Mouse (Mus musculus): ENCODE results near the gene Rnf144a. TPM values are rescaled to one million over a fixed set of nuclear protein-coding genes. Genes with fewer than 3 reads are reported as not detected.
A peak's percentile ranks its signal among the peaks of the same experiment; 100 is the strongest.
"Not testable (repeated sequence)": the region's sequence is repeated elsewhere in the genome, so short reads cannot be mapped to it uniquely, and the experiment has no call there.

Rnf144a gene
- polyA plus RNA-seq, 1 experiment from 2014 or later = 48.3 TPM

GRCm38 (mm10) chr12:26310247-26310646 lies 104.8 kb downstream of the Rnf144a start:
- Histone ChIP-seq H3K9ac (no peak overlapping the region), H3K27ac (no peak overlapping the region), H3K9me3 (no peaks in the 10 kb centered on the region), H3K4me2 (no peak overlapping the region), H3K27me3 (no peaks in the 10 kb centered on the region), H3K36me3 (peaks cover 61% of the 10 kb centered on the region), H3K4me1 (no peaks in the 10 kb centered on the region), H3K4me3 (no peak overlapping the region)
- ATAC-seq (ENCODE audit: insufficient number of reproducible peaks, insufficient read depth, low FRiP score, low TSS enrichment, low read depth) = no peak
- 91% methylated on average over 11 of the region's 11 CpGs for WGBS

GRCm38 (mm10) chr12:26302886-26303285 lies 112.2 kb downstream of the Rnf144a start:
- H3K27me3 ChIP-seq = no peaks in the 10 kb centered on the region
- ATAC-seq (ENCODE audit: insufficient number of reproducible peaks, insufficient read depth, low FRiP score, low TSS enrichment, low read depth) = no peak
- H3K9me3 ChIP-seq = no peaks in the 10 kb centered on the region
- H3K36me3 ChIP-seq = peaks cover 11% of the 10 kb centered on the region
- H3K9ac ChIP-seq = no peak overlapping the region
- H3K4me1 ChIP-seq = no peaks in the 10 kb centered on the region
- 70% methylated on average over 5 of the region's 5 CpGs for WGBS
- H3K27ac ChIP-seq = no peak overlapping the region
- no peak overlapping the region for H3K4me2 ChIP-seq
- no peak overlapping the region for H3K4me3 ChIP-seq

- H3K36me3 ChIP-seq = no peaks in the 10 kb centered on the region
- no peak for ATAC-seq (ENCODE audit: insufficient number of reproducible peaks, insufficient read depth, low FRiP score, low TSS enrichment, low read depth)
- 74% methylated on average over 7 of the region's 7 CpGs for whole genome bisulfite sequencing
These were observed 115.5 kb downstream of the Rnf144a start for GRCm38 (mm10) chr12:26299515-26300090.

GRCm38 (mm10) chr12:26295995-26296394 lies 119.1 kb downstream of the Rnf144a start:
- not testable (repeated sequence) for H3K27ac ChIP-seq; ATAC-seq (ENCODE audit: insufficient number of reproducible peaks, insufficient read depth, low FRiP score, low TSS enrichment, low read depth); H3K4me1 ChIP-seq; H3K36me3 ChIP-seq; H3K9ac ChIP-seq; H3K27me3 ChIP-seq; H3K4me2 ChIP-seq; H3K4me3 ChIP-seq; H3K9me3 ChIP-seq
- WGBS = 0% methylated on average over 1 of the region's 1 CpGs

More at GRCm38 (mm10) chr12:26299515-26300090, 115.5 kb downstream of the Rnf144a start:
- H3K27ac ChIP-seq = no peak overlapping the region
- no peak overlapping the region for H3K4me3 ChIP-seq
- H3K9ac ChIP-seq = no peak overlapping the region
- H3K4me2 ChIP-seq = no peak overlapping the region
- H3K4me1 ChIP-seq = no peaks in the 10 kb centered on the region
- H3K27me3 ChIP-seq = no peaks in the 10 kb centered on the region
- no peaks in the 10 kb centered on the region for H3K9me3 ChIP-seq

GRCm38 (mm10) chr12:26289200-26289599 lies 125.9 kb downstream of the Rnf144a start:
- H3K4me2 ChIP-seq = no peak overlapping the region
- WGBS = 70% methylated on average over 2 of the region's 2 CpGs
- H3K4me3 ChIP-seq = no peak overlapping the region
- no peak for ATAC-seq (ENCODE audit: insufficient number of reproducible peaks, insufficient read depth, low FRiP score, low TSS enrichment, low read depth)
- H3K27me3 ChIP-seq = no peaks in the 10 kb centered on the region
- no peaks in the 10 kb centered on the region for H3K4me1 ChIP-seq
- H3K9ac ChIP-seq = no peak overlapping the region
- no peaks in the 10 kb centered on the region for H3K36me3 ChIP-seq
- no peak overlapping the region for H3K27ac ChIP-seq
- no peaks in the 10 kb centered on the region for H3K9me3 ChIP-seq

- ATAC-seq (ENCODE audit: insufficient number of reproducible peaks, insufficient read depth, low FRiP score, low TSS enrichment, low read depth) = no peak
- no peaks in the 10 kb centered on the region for H3K36me3 ChIP-seq
- no peak overlapping the region for H3K4me2 ChIP-seq
- no peak overlapping the region for H3K27ac ChIP-seq
- no peaks in the 10 kb centered on the region for H3K4me1 ChIP-seq
- WGBS = 71% methylated on average over 1 of the region's 1 CpGs
- no peak overlapping the region for H3K4me3 ChIP-seq
- H3K27me3 ChIP-seq = no peaks in the 10 kb centered on the region
- no peak overlapping the region for H3K9ac ChIP-seq
- no peaks in the 10 kb centered on the region for H3K9me3 ChIP-seq
These were observed 126.7 kb downstream of the Rnf144a start for GRCm38 (mm10) chr12:26288347-26288746.

- Histone ChIP-seq H3K4me2 (no peak overlapping the region), H3K9ac (no peak overlapping the region), H3K27ac (no peak overlapping the region), H3K4me1 (no peaks in the 10 kb centered on the region), H3K36me3 (no peaks in the 10 kb centered on the region), H3K27me3 (no peaks in the 10 kb centered on the region), H3K9me3 (no peaks in the 10 kb centered on the region), H3K4me3 (no peak overlapping the region)
- WGBS = 75% methylated on average over 8 of the region's 8 CpGs
- ATAC-seq (ENCODE audit: insufficient number of reproducible peaks, insufficient read depth, low FRiP score, low TSS enrichment, low read depth) = no peak
These were observed 129.1 kb downstream of the Rnf144a start for GRCm38 (mm10) chr12:26285939-26286338.

- WGBS = 78% methylated on average over 3 of the region's 3 CpGs
These were observed 129.6 kb downstream of the Rnf144a start for GRCm38 (mm10) chr12:26285460-26285859.

GRCm38 (mm10) chr12:26280719-26281480 lies 134.2 kb downstream of the Rnf144a start:
- H3K4me2 ChIP-seq = no peak overlapping the region
- no peaks in the 10 kb centered on the region for H3K9me3 ChIP-seq
- H3K27me3 ChIP-seq = no peaks in the 10 kb centered on the region
- H3K9ac ChIP-seq = no peak overlapping the region
- no peaks in the 10 kb centered on the region for H3K36me3 ChIP-seq
- no peak overlapping the region for H3K4me3 ChIP-seq
- peaks cover 8% of the 10 kb centered on the region for H3K4me1 ChIP-seq
- H3K27ac ChIP-seq = no peak overlapping the region
- WGBS = 67% methylated on average over 3 of the region's 3 CpGs
- no peak for ATAC-seq (ENCODE audit: insufficient number of reproducible peaks, insufficient read depth, low FRiP score, low TSS enrichment, low read depth)

More at GRCm38 (mm10) chr12:26285460-26285859, 129.6 kb downstream of the Rnf144a start:
- Histone ChIP-seq H3K9me3 (no peaks in the 10 kb centered on the region), H3K4me2 (no peak overlapping the region), H3K27ac (no peak overlapping the region), H3K9ac (no peak overlapping the region), H3K36me3 (no peaks in the 10 kb centered on the region), H3K4me1 (no peaks in the 10 kb centered on the region), H3K27me3 (no peaks in the 10 kb centered on the region), H3K4me3 (no peak overlapping the region)
- no peak for ATAC-seq (ENCODE audit: insufficient number of reproducible peaks, insufficient read depth, low FRiP score, low TSS enrichment, low read depth)

- Histone ChIP-seq H3K36me3 (no peaks in the 10 kb centered on the region), H3K27ac (0 out of 2 replicates have a peak overlapping the region, but pooled peaks have one; percentile 24), H3K9me3 (no peaks in the 10 kb centered on the region), H3K4me3 (no peak overlapping the region), H3K4me2 (0 out of 2 replicates have a peak overlapping the region, but pooled peaks have one; percentile 16), H3K27me3 (no peaks in the 10 kb centered on the region), H3K4me1 (peaks cover 8% of the 10 kb centered on the region), H3K9ac (no peak overlapping the region)
- WGBS = 37% methylated on average over 7 of the region's 7 CpGs
- no peak for ATAC-seq (ENCODE audit: insufficient number of reproducible peaks, insufficient read depth, low FRiP score, low TSS enrichment, low read depth)
These were observed 137.9 kb downstream of the Rnf144a start for GRCm38 (mm10) chr12:26277002-26277669.

GRCm38 (mm10) chr12:26276556-26276955 lies 138.5 kb downstream of the Rnf144a start:
- no peak overlapping the region for H3K27ac ChIP-seq
- H3K4me2 ChIP-seq = no peak overlapping the region
- WGBS = 55% methylated on average over 2 of the region's 2 CpGs
- no peak for ATAC-seq (ENCODE audit: insufficient number of reproducible peaks, insufficient read depth, low FRiP score, low TSS enrichment, low read depth)
- H3K4me3 ChIP-seq = no peak overlapping the region
- no peak overlapping the region for H3K9ac ChIP-seq
- H3K4me1 ChIP-seq = peaks cover 8% of the 10 kb centered on the region
- H3K9me3 ChIP-seq = no peaks in the 10 kb centered on the region
- no peaks in the 10 kb centered on the region for H3K27me3 ChIP-seq
- no peaks in the 10 kb centered on the region for H3K36me3 ChIP-seq

Data from embryonic facial prominence, embryonic 13.5 days (tissue).